Mouse (Mus musculus): ENCODE data around the gene Pou2f1.

GRCm38 (mm10) chr1:165845366-165845765 lies 157.1 kb downstream of the Pou2f1 start:
- TF ChIP-seq CTCF (IDR thresholded peaks at IDR 0.05 in 2 of 3, conservative IDR thresholded peaks at IDR 0.05 in 1 of 3; ENCODE audit: control insufficient read depth in 1 of 3, insufficient read depth in 1 of 3, low read depth in 2 of 3, low read length in 3 of 3, poor library complexity in 1 of 3, severe bottlenecking in 1 of 3) (no peak), ZKSCAN1 (IDR thresholded peaks at IDR 0.05; ENCODE audit: low read depth, low read length) (no peak), POLR2A (IDR thresholded peaks at IDR 0.05; ENCODE audit: control insufficient read depth in 1 of 2, insufficient read depth in 1 of 2, low read depth in 1 of 2, low read length in 2 of 2, poor library complexity in 1 of 2) (no peak), TAL1 (IDR thresholded peaks at IDR 0.05; ENCODE audit: low read length) (no peak), TBP (IDR thresholded peaks at IDR 0.05; ENCODE audit: low read depth, low read length) (no peak), GABPA (IDR thresholded peaks at IDR 0.05; ENCODE audit: low read depth, low read length) (no peak), KAT2A (conservative IDR thresholded peaks at IDR 0.05; ENCODE audit: low read depth, low read length) (no peak), EP300 (IDR thresholded peaks at IDR 0.05; ENCODE audit: low read depth in 1 of 2, low read length in 2 of 2) (no peak), RCOR1 (IDR thresholded peaks at IDR 0.05; ENCODE audit: low read depth, low read length) (no peak)

Measured in MEL (cell line).